Mouse (Mus musculus): ENCODE measurements around the gene Thrap3. TPM values are rescaled to one million over a fixed set of nuclear protein-coding genes. Genes with fewer than 3 reads are reported as not detected.

The Thrap3 gene
- polyA plus RNA-seq, 1 experiment = 133 TPM

Other genes starting within 250 kb of the Thrap3 start
- 1.1 and 1.3 TPM in 2 replicates for gene Csf3r, start 178.2 kb downstream of the Thrap3 start, polyA plus RNA-seq (2012; rRNA removed)
- gene Mrps15, start 155.8 kb downstream of the Thrap3 start, polyA plus RNA-seq (2012; rRNA removed) = 66.2 and 70.9 TPM in 2 replicates
- gene Oscp1, start 144.2 kb downstream of the Thrap3 start, polyA plus RNA-seq (2012; rRNA removed) = 6.4 and 14.7 TPM in 2 replicates
- 53.6 and 72.8 TPM in 2 replicates for gene Lsm10, start 106.1 kb downstream of the Thrap3 start, polyA plus RNA-seq (2012; rRNA removed)
- 19.6 and 28.1 TPM in 2 replicates for gene Stk40, start 98.8 kb downstream of the Thrap3 start, polyA plus RNA-seq (2012; rRNA removed)
- gene Eva1b, start 55.0 kb downstream of the Thrap3 start, polyA plus RNA-seq (2012; rRNA removed) = 20.7 and 23.1 TPM in 2 replicates
- 0.66 and 0.81 TPM in 2 replicates for gene Sh3d21, start 39.3 kb downstream of the Thrap3 start, polyA plus RNA-seq (2012; rRNA removed)
- gene Map7d1, start 53.6 kb upstream of the Thrap3 start, polyA plus RNA-seq (2012; rRNA removed) = 182 and 209 TPM in 2 replicates
- 123 and 136 TPM in 2 replicates for gene Trappc3, start 59.6 kb upstream of the Thrap3 start, polyA plus RNA-seq (2012; rRNA removed)
- gene Col8a2, start 84.0 kb upstream of the Thrap3 start, polyA plus RNA-seq (2012; rRNA removed) = 1.5 and 6.4 TPM in 2 replicates
- gene Adprhl2, start 118.9 kb upstream of the Thrap3 start, polyA plus RNA-seq (2012; rRNA removed) = 67.8 and 81.6 TPM in 2 replicates
- gene Tekt2, start 122.9 kb upstream of the Thrap3 start, polyA plus RNA-seq (2012; rRNA removed) = 14.8 and 21.6 TPM in 2 replicates
- 6.5 and 7.6 TPM in 2 replicates for gene Ago3, start 226.8 kb upstream of the Thrap3 start, polyA plus RNA-seq (2012; rRNA removed)